Mouse (Mus musculus): ENCODE data around the gene Sez6l. TPM values are rescaled to one million over a fixed set of nuclear protein-coding genes. Genes with fewer than 3 reads are reported as not detected.

Gene Sez6l
- total RNA-seq, 1 experiment = 0.13 TPM

- no peaks in the 10 kb centered on the region for H3K36me3 ChIP-seq (ENCODE audit: control insufficient read depth, insufficient read depth, low read length, poor library complexity, severe bottlenecking)
- no peak overlapping the region for H3K4me3 ChIP-seq (ENCODE audit: insufficient read depth in 1 of 2, low read depth in 1 of 2, low read length in 2 of 2, poor library complexity in 1 of 2, severe bottlenecking in 1 of 2)
- H3K4me1 ChIP-seq (ENCODE audit: control insufficient read depth in 2 of 2, insufficient read depth in 2 of 2, low read length in 2 of 2, poor library complexity in 1 of 2) = no peaks in the 10 kb centered on the region
- no peak for DNase-seq (ENCODE audit: low read depth, low spot score)
- in situ Hi-C loops (cut with MboI; ENCODE audit: low sequenced_read_pairs in 2 of 2, unreplicated experiment in 2 of 2) = loop anchor here in 1 of 2 experiments (25.0 kb wide), 1 partner anchor 602 kb away; the partner anchor contains the start of gene Crybb2
- H3K27ac ChIP-seq (ENCODE audit: insufficient read depth, low read depth, low read length, poor library complexity, severe bottlenecking) = no peak overlapping the region
- H3K9me3 ChIP-seq (ENCODE audit: control insufficient read depth, insufficient read depth, low read depth, low read length) = no peaks in the 10 kb centered on the region
- H3K9ac ChIP-seq (ENCODE audit: insufficient read depth, low read depth, low read length, poor library complexity, severe bottlenecking) = no peak overlapping the region
- TF ChIP-seq ZC3H11A (IDR thresholded peaks at IDR 0.05; ENCODE audit: borderline replicate concordance, low read depth, low read length) (no peak), MAFK (IDR thresholded peaks at IDR 0.05; ENCODE audit: insufficient read depth, low read depth, low read length) (no peak), HCFC1 (IDR thresholded peaks at IDR 0.05; ENCODE audit: borderline replicate concordance, insufficient read depth, low read length) (no peak), CHD2 (IDR thresholded peaks at IDR 0.05; ENCODE audit: low read depth, low read length) (no peak), ZNF384 (IDR thresholded peaks at IDR 0.05; ENCODE audit: low read depth, low read length) (no peak)
Measured at GRCm38 (mm10) chr5:112459903-112460302, 117.1 kb downstream of the Sez6l start.

DNA sequence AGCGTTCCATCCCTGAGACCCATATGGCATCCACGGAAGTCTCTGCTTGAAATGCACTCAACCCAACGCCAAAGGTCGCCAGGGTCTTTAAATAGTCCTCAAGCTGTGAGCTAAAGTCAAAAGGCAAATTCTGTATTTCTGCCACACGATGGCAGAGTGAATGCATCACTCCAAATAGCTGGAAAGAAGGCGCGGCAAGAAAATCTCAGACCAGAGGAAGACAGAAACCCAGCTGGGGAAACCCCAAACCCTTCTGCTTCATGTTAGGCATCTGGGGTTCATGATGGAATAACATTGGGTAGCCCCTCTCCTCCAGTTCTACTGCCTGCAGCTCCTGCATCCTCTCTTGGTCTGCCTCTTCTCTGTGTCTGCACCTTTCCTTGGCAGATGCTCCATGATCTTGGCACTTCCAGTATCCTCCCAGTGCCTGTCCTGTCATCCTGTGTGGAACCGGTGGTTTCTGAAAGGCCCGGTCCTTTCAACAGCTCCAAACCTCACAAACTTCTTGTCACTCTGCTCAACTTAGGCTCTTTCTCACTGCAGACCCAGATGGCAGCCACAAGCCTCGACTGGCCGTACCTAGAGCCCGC, 121.9 kb downstream of the Sez6l start:
- Histone ChIP-seq H3K36me3 (ENCODE audit: control insufficient read depth, insufficient read depth, low read length, poor library complexity, severe bottlenecking) (no peaks in the 10 kb centered on the region), H3K9me3 (ENCODE audit: control insufficient read depth, insufficient read depth, low read depth, low read length) (no peaks in the 10 kb centered on the region), H3K9ac (ENCODE audit: insufficient read depth, low read depth, low read length, poor library complexity, severe bottlenecking) (no peak overlapping the region), H3K4me3 (ENCODE audit: insufficient read depth in 1 of 2, low read depth in 1 of 2, low read length in 2 of 2, poor library complexity in 1 of 2, severe bottlenecking in 1 of 2) (no peak overlapping the region), H3K27ac (ENCODE audit: insufficient read depth, low read depth, low read length, poor library complexity, severe bottlenecking) (no peak overlapping the region), H3K4me1 (ENCODE audit: control insufficient read depth in 2 of 2, insufficient read depth in 2 of 2, low read length in 2 of 2, poor library complexity in 1 of 2) (no peaks in the 10 kb centered on the region)
- in situ Hi-C loops (cut with MboI; ENCODE audit: low sequenced_read_pairs in 2 of 2, unreplicated experiment in 2 of 2) = loop anchor here in 1 of 2 experiments (25.0 kb wide), 1 partner anchor 607 kb away; the partner anchor contains the start of gene Crybb2
- no peak for DNase-seq (ENCODE audit: low read depth, low spot score)
- TF ChIP-seq ZNF384 (IDR thresholded peaks at IDR 0.05; ENCODE audit: low read depth, low read length) (no peak), HCFC1 (IDR thresholded peaks at IDR 0.05; ENCODE audit: borderline replicate concordance, insufficient read depth, low read length) (no peak), ZC3H11A (IDR thresholded peaks at IDR 0.05; ENCODE audit: borderline replicate concordance, low read depth, low read length) (no peak), MAFK (IDR thresholded peaks at IDR 0.05; ENCODE audit: insufficient read depth, low read depth, low read length) (no peak), CHD2 (IDR thresholded peaks at IDR 0.05; ENCODE audit: low read depth, low read length) (no peak)

GRCm38 (mm10) chr5:112453088-112453487, 123.9 kb downstream of the Sez6l start:
- no peak overlapping the region for H3K9ac ChIP-seq (ENCODE audit: insufficient read depth, low read depth, low read length, poor library complexity, severe bottlenecking)
- no peak overlapping the region for H3K27ac ChIP-seq (ENCODE audit: insufficient read depth, low read depth, low read length, poor library complexity, severe bottlenecking)
- in situ Hi-C loops (cut with MboI; ENCODE audit: low sequenced_read_pairs in 2 of 2, unreplicated experiment in 2 of 2) = loop anchor here in 1 of 2 experiments (25.0 kb wide), 1 partner anchor 609 kb away; the partner anchor contains the start of gene Crybb2
- no peak overlapping the region for H3K4me3 ChIP-seq (ENCODE audit: insufficient read depth in 1 of 2, low read depth in 1 of 2, low read length in 2 of 2, poor library complexity in 1 of 2, severe bottlenecking in 1 of 2)
- H3K4me1 ChIP-seq (ENCODE audit: control insufficient read depth in 2 of 2, insufficient read depth in 2 of 2, low read length in 2 of 2, poor library complexity in 1 of 2) = peaks cover 3 to 4% of the 10 kb centered on the region in 2 experiments; a peak in 1 of 4 replicates
- no peak for TF ChIP-seq HCFC1 (IDR thresholded peaks at IDR 0.05; ENCODE audit: borderline replicate concordance, insufficient read depth, low read length)
- no peak for TF ChIP-seq ZNF384 (IDR thresholded peaks at IDR 0.05; ENCODE audit: low read depth, low read length)
- no peak for TF ChIP-seq CHD2 (IDR thresholded peaks at IDR 0.05; ENCODE audit: low read depth, low read length)
- TF ChIP-seq MAFK (IDR thresholded peaks at IDR 0.05; ENCODE audit: insufficient read depth, low read depth, low read length) = no peak
- no peak for TF ChIP-seq ZC3H11A (IDR thresholded peaks at IDR 0.05; ENCODE audit: borderline replicate concordance, low read depth, low read length)
- no peak for DNase-seq (ENCODE audit: low read depth, low spot score)
- no peaks in the 10 kb centered on the region for H3K36me3 ChIP-seq (ENCODE audit: control insufficient read depth, insufficient read depth, low read length, poor library complexity, severe bottlenecking)
- no peaks in the 10 kb centered on the region for H3K9me3 ChIP-seq (ENCODE audit: control insufficient read depth, insufficient read depth, low read depth, low read length)

DNA sequence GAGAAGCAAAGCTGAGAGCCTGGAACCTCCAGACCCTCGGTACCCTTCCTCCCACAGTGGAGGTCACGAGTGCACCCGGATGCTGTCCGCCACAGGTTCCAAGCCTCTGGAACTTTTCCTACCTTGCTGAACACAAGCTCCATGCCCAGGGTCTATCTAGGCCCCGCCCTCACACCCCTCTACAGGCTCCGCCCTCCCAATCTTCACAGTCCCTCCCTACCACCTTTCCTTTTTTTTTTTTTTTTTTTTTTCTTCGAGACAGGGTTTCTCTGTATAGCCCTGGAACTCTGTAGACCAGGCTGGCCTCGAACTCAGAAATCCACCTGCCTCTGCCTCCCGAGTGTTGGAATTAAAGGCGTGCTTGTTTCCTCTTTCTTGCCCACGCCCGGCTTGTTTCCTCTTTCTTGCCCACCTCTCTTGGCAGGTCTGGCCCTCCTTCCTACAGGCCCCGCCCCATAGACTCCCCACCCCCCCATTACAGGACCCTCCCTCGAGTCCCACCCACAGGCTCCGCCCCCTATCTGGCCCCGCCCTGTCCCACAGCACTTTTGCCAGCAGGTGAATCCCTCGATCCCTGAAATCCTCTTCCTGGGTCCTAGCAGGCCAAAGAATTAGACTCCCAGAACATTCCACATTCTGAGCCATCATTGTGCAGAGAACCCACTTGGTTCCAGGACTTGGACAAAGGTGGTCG, 128.1 kb downstream of the Sez6l start, which contains the start of gene Gm6588:
Gene Gm6588 (plus strand): TSS at position 680 of the 694 bp plus-strand sequence.
- H3K9me3 ChIP-seq (ENCODE audit: control insufficient read depth, insufficient read depth, low read depth, low read length) = no peaks in the 10 kb centered on the region
- H3K9ac ChIP-seq (ENCODE audit: insufficient read depth, low read depth, low read length, poor library complexity, severe bottlenecking) = no peak within 1 kb of the TSS
- peaks cover 3 to 4% of the 10 kb centered on the region in 2 experiments; a peak in 1 of 4 replicates for H3K4me1 ChIP-seq (ENCODE audit: control insufficient read depth in 2 of 2, insufficient read depth in 2 of 2, low read length in 2 of 2, poor library complexity in 1 of 2)
- TF ChIP-seq ZNF384 (IDR thresholded peaks at IDR 0.05; ENCODE audit: low read depth, low read length) (peak; percentile 91), HCFC1 (IDR thresholded peaks at IDR 0.05; ENCODE audit: borderline replicate concordance, insufficient read depth, low read length) (no peak)
- DNase-seq (ENCODE audit: low read depth, low spot score) = peak; percentile 37
- in situ Hi-C loops (cut with MboI; ENCODE audit: low sequenced_read_pairs in 2 of 2, unreplicated experiment in 2 of 2) = loop anchor here in 1 of 2 experiments (25.0 kb wide), 1 partner anchor 613 kb away; the partner anchor contains the start of gene Crybb2
- H3K36me3 ChIP-seq (ENCODE audit: control insufficient read depth, insufficient read depth, low read length, poor library complexity, severe bottlenecking) = no peaks in the 10 kb centered on the region
- peak within 1 kb of the TSS in 1 of 2 experiments; percentile 66; a peak in 2 of 4 replicates for H3K4me3 ChIP-seq (ENCODE audit: insufficient read depth in 1 of 2, low read depth in 1 of 2, low read length in 2 of 2, poor library complexity in 1 of 2, severe bottlenecking in 1 of 2)
- H3K27ac ChIP-seq (ENCODE audit: insufficient read depth, low read depth, low read length, poor library complexity, severe bottlenecking) = no peak within 1 kb of the TSS

All from ES-E14 (cell line).